Mouse (Mus musculus) cortical plate, adult 2 months (tissue): Measurements from ENCODE around the gene Hist1h2ad.

Experiments used
- CTCF ChIP-seq: fragments of 200-500 bp; IDR thresholded peaks from 2 replicates; pipeline ENCODE4 v1.5.1; 2011; ENCODE audit warnings: mild to moderate bottlenecking, control low read depth, low read length; ENCODE audit not compliant: insufficient read depth; ENCODE audit errors: extremely low read depth
- POLR2A ChIP-seq: fragments of 200-500 bp; IDR thresholded peaks from 2 replicates; pipeline ENCODE4 v1.6.1; 2011; ENCODE audit warnings: mild to moderate bottlenecking, low read length, control low read depth; ENCODE audit not compliant: insufficient read depth; ENCODE audit errors: extremely low read depth

DNA sequence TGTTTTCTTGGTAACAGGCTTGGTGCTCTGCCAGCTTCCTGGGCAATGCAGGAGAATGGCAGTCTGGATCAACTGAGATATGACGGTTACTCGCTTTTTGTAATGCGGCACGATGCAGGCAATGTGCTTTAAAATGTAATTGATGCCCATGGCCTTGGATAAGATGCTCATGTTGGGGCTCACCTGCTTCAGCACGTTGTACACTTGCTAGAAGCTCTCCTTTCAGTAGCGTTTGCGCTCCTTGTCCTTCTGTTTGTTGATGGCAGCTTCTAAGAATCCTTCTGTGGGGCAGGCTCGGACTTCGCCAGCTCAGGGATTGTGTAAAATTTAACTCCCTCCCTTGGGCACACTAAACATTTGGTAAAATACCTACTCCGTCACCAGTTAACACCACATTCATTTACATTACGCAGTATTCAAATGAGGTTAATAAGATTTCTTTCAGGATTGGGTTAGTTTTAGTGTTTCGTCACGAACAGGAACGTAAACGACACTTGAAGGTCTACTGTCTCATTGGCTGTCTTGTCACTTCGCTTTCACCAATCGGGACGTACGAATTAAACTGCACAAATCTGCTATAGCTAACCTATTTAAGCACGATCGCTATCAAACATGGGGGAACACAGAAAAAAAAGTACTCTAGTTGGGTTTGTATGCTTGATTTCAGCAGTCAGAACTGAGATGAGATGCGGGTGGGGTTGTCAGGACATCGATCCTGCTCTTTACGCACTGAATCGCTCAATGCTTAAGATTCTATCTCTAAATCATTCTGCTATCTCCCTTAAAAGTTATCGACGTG, 46.8 kb downstream of the Hist1h2ad start, which contains the start of gene Hist1h2be:
- peak; percentile 26 for TF ChIP-seq POLR2A
- TF ChIP-seq CTCF = no peak
